Mouse (Mus musculus) kidney, adult 2 months (tissue): ENCODE measurements at regions not wholly inside any gene's neighbourhood (a gene's known extent, or its start where the extent isn't known, plus 50 kb on each side); places are given as distances from the start of the nearest gene placed in this dataset.
"Not testable (repeated sequence)": the region's sequence is repeated elsewhere in the genome, so short reads cannot be mapped to it uniquely, and the experiment has no call there.

Experiments used
- DNase-seq: peaks from one replicate; pipeline ENCODE4 v3.0.0; 2021
- H3K27ac ChIP-seq: fragments of 200-500 bp; 2 replicates; pipeline ENCODE4 v1.5.1; 2012; ENCODE audit warnings: low read depth, low read length, control low read depth, inconsistent platforms; ENCODE audit not compliant: insufficient read depth
- H3K27me3 ChIP-seq: fragments of 200-500 bp; replicated peaks from 2 replicates; pipeline ENCODE4 v1.6.1; 2012; ENCODE audit warnings: mild to moderate bottlenecking, moderate library complexity, low read length, inconsistent platforms; ENCODE audit not compliant: control insufficient read depth, insufficient read depth
- H3K36me3 ChIP-seq: fragments of 200-500 bp; 2 replicates; pipeline ENCODE4 v1.6.1; 2012; ENCODE audit warnings: mild to moderate bottlenecking, moderate library complexity, low read length, inconsistent platforms; ENCODE audit not compliant: control insufficient read depth, insufficient read depth
- H3K4me1 ChIP-seq: fragments of 200-500 bp; 2 replicates; pipeline ENCODE4 v1.6.1; 2011; ENCODE audit warnings: low read length; ENCODE audit not compliant: control insufficient read depth, insufficient read depth
- H3K4me3 ChIP-seq: fragments of 200-500 bp; 2 replicates; pipeline ENCODE4 v1.5.1; 2011; ENCODE audit warnings: mild to moderate bottlenecking, low read depth, low read length, control low read depth; ENCODE audit not compliant: insufficient read depth
- CTCF ChIP-seq: fragments of 200-500 bp; conservative IDR thresholded peaks from 2 replicates; pipeline ENCODE4 v1.5.1; 2011; ENCODE audit warnings: low read depth, mild to moderate bottlenecking, control low read depth, low read length, moderate library complexity, mixed read lengths; ENCODE audit not compliant: insufficient read depth, insufficient read length
- POLR2A ChIP-seq: fragments of 200-500 bp; IDR thresholded peaks from one replicate; pipeline ENCODE4 v1.6.1; 2011; ENCODE audit warnings: low read depth, low read length, control low read depth
- WGBS: fragments of 180-500 bp; shearing (Covaris S2); methylation state at CpG from one replicate; pipeline ENCODE4 v1.1.7; 2018; 5-methylcytosine and 5-hydroxymethylcytosine counted together

GRCm38 (mm10) chr17:16637463-16637862 is 426.4 kb upstream of the Zfp960 start:
- no peak for DNase-seq
- no peaks in the 10 kb centered on the region for H3K4me1 ChIP-seq
- TF ChIP-seq CTCF (no peak), POLR2A (no peak)
- H3K27ac ChIP-seq, result no peak overlapping the region
- no peaks in the 10 kb centered on the region for H3K27me3 ChIP-seq
- H3K36me3 ChIP-seq, result no peaks in the 10 kb centered on the region
- no peak overlapping the region for H3K4me3 ChIP-seq

GRCm38 (mm10) chr17:16647942-16648341 is 416.0 kb upstream of the Zfp960 start:
- no peaks in the 10 kb centered on the region for H3K27me3 ChIP-seq
- no peaks in the 10 kb centered on the region for H3K36me3 ChIP-seq
- H3K4me3 ChIP-seq, result no peak overlapping the region
- WGBS, result 17% methylated on average over 1 of the region's 1 CpGs
- no peak overlapping the region for H3K27ac ChIP-seq
- no peak for DNase-seq
- TF ChIP-seq POLR2A (no peak), CTCF (no peak)
- H3K4me1 ChIP-seq, result no peaks in the 10 kb centered on the region

- no peaks in the 10 kb centered on the region for H3K27me3 ChIP-seq
- H3K27ac ChIP-seq, result no peak overlapping the region
- H3K36me3 ChIP-seq, result no peaks in the 10 kb centered on the region
- no peak overlapping the region for H3K4me3 ChIP-seq
- TF ChIP-seq CTCF (no peak), POLR2A (no peak)
- H3K4me1 ChIP-seq, result no peaks in the 10 kb centered on the region
- no peak for DNase-seq
Measured at GRCm38 (mm10) chr17:16665253-16665652, 398.7 kb upstream of the Zfp960 start.

- Histone ChIP-seq H3K27ac (no peak overlapping the region), H3K4me3 (no peak overlapping the region), H3K4me1 (no peaks in the 10 kb centered on the region), H3K36me3 (no peaks in the 10 kb centered on the region), H3K27me3 (no peaks in the 10 kb centered on the region)
- DNase-seq, result no peak
- 48% methylated on average over 1 of the region's 1 CpGs for WGBS
- TF ChIP-seq CTCF, result no peak
- no peak for TF ChIP-seq POLR2A
Measured at GRCm38 (mm10) chr17:16667606-16668005, 396.3 kb upstream of the Zfp960 start.

- no peaks in the 10 kb centered on the region for H3K4me1 ChIP-seq
- no peak for DNase-seq
- H3K4me3 ChIP-seq, result no peak overlapping the region
- H3K27me3 ChIP-seq, result no peaks in the 10 kb centered on the region
- TF ChIP-seq CTCF (no peak), POLR2A (no peak)
- H3K27ac ChIP-seq, result no peak overlapping the region
- no peaks in the 10 kb centered on the region for H3K36me3 ChIP-seq
Measured at GRCm38 (mm10) chr17:16704199-16704598, 359.7 kb upstream of the Zfp960 start.

- no peak overlapping the region for H3K27ac ChIP-seq
- H3K4me1 ChIP-seq, result no peaks in the 10 kb centered on the region
- no peaks in the 10 kb centered on the region for H3K36me3 ChIP-seq
- no peaks in the 10 kb centered on the region for H3K27me3 ChIP-seq
- H3K4me3 ChIP-seq, result no peak overlapping the region
- TF ChIP-seq POLR2A, result no peak
- no peak for TF ChIP-seq CTCF
- WGBS, result 86% methylated on average over 1 of the region's 1 CpGs
- DNase-seq, result no peak
Measured at GRCm38 (mm10) chr17:16705890-16706289, 358.0 kb upstream of the Zfp960 start.

GRCm38 (mm10) chr17:16726904-16727303 is 337.0 kb upstream of the Zfp960 start:
- Histone ChIP-seq H3K4me3 (no peak overlapping the region), H3K4me1 (no peaks in the 10 kb centered on the region), H3K36me3 (no peaks in the 10 kb centered on the region), H3K27ac (no peak overlapping the region), H3K27me3 (no peaks in the 10 kb centered on the region)
- 90% methylated on average over 2 of the region's 2 CpGs for WGBS
- DNase-seq, result no peak
- TF ChIP-seq POLR2A (no peak), CTCF (no peak)

GRCm38 (mm10) chr17:16753090-16753489 is 310.8 kb upstream of the Zfp960 start:
- H3K36me3 ChIP-seq, result no peaks in the 10 kb centered on the region
- H3K27ac ChIP-seq, result no peak overlapping the region
- TF ChIP-seq CTCF, result no peak
- no peak for TF ChIP-seq POLR2A
- no peak for DNase-seq
- 77% methylated on average over 4 of the region's 4 CpGs for WGBS
- H3K4me1 ChIP-seq, result no peaks in the 10 kb centered on the region
- no peaks in the 10 kb centered on the region for H3K27me3 ChIP-seq
- no peak overlapping the region for H3K4me3 ChIP-seq

GRCm38 (mm10) chr17:16770587-16770986 is 293.3 kb upstream of the Zfp960 start:
- H3K4me1 ChIP-seq, H3K4me3 ChIP-seq, H3K27me3 ChIP-seq, DNase-seq, H3K36me3 ChIP-seq, H3K27ac ChIP-seq: not testable (repeated sequence)
- 80% methylated on average over 7 of the region's 7 CpGs for WGBS
